Mouse (Mus musculus): ENCODE data around the gene Bbs9.

GRCm38 (mm10) chr9:22810454-22810853 is 334.9 kb downstream of the Bbs9 start:
- TF ChIP-seq IRF4 (IDR thresholded peaks at IDR 0.05; ENCODE audit: low read depth, low read length) (no peak), CTCF (conservative IDR thresholded peaks at IDR 0.05 in 1 of 2, IDR thresholded peaks at IDR 0.05 in 1 of 2; ENCODE audit: low read depth in 2 of 2, low read length in 2 of 2) (no peak)
